Mouse (Mus musculus): ENCODE results near the gene Osbpl11.

Osbpl11 gene

GRCm38 (mm10) chr16:33244136-33244691 lies 59.3 kb downstream of the Osbpl11 start:
- DNase-seq (ENCODE audit: low spot score) = no peak

GRCm38 (mm10) chr16:33244933-33245470 lies 60.1 kb downstream of the Osbpl11 start:
- no peak for DNase-seq (ENCODE audit: low spot score)

- no peak for DNase-seq (ENCODE audit: low spot score)
These were observed 61.7 kb downstream of the Osbpl11 start for GRCm38 (mm10) chr16:33246526-33246925.

- DNase-seq (ENCODE audit: low spot score) = no peak
These were observed 62.1 kb downstream of the Osbpl11 start for GRCm38 (mm10) chr16:33247006-33247405.

- no peak for DNase-seq (ENCODE audit: low spot score)
These were observed 65.8 kb downstream of the Osbpl11 start for GRCm38 (mm10) chr16:33250651-33251120.

- DNase-seq (ENCODE audit: low spot score) = peak; percentile 90
These were observed 66.6 kb downstream of the Osbpl11 start, which contains the start of gene Snx4 for GRCm38 (mm10) chr16:33251194-33252051. TSS of gene Snx4 (plus strand) at chr16:33251442.

- DNase-seq (ENCODE audit: low spot score) = no peak
These were observed 70.7 kb downstream of the Osbpl11 start for GRCm38 (mm10) chr16:33255601-33256000.

GRCm38 (mm10) chr16:33258530-33258929 lies 73.7 kb downstream of the Osbpl11 start:
- no peak for DNase-seq (ENCODE audit: low spot score)

GRCm38 (mm10) chr16:33259824-33260223 lies 75.0 kb downstream of the Osbpl11 start:
- DNase-seq (ENCODE audit: low spot score) = no peak

GRCm38 (mm10) chr16:33260825-33261224 lies 76.0 kb downstream of the Osbpl11 start:
- no peak for DNase-seq (ENCODE audit: low spot score)

- DNase-seq (ENCODE audit: low spot score) = no peak
These were observed 76.8 kb downstream of the Osbpl11 start for GRCm38 (mm10) chr16:33261584-33262061.

- DNase-seq (ENCODE audit: low spot score) = no peak
These were observed 77.2 kb downstream of the Osbpl11 start for GRCm38 (mm10) chr16:33262096-33262495.

GRCm38 (mm10) chr16:33267616-33268253 lies 82.9 kb downstream of the Osbpl11 start:
- no peak for DNase-seq (ENCODE audit: low spot score)

- no peak for DNase-seq (ENCODE audit: low spot score)
These were observed 87.0 kb downstream of the Osbpl11 start for GRCm38 (mm10) chr16:33271824-33272223.

GRCm38 (mm10) chr16:33283079-33283478 lies 98.2 kb downstream of the Osbpl11 start:
- no peak for DNase-seq (ENCODE audit: low spot score)

GRCm38 (mm10) chr16:33288536-33288935 lies 103.7 kb downstream of the Osbpl11 start:
- DNase-seq (ENCODE audit: low spot score) = no peak

GRCm38 (mm10) chr16:33289981-33290380 lies 105.1 kb downstream of the Osbpl11 start:
- no peak for DNase-seq (ENCODE audit: low spot score)

- DNase-seq (ENCODE audit: low spot score) = no peak
These were observed 107.4 kb downstream of the Osbpl11 start for GRCm38 (mm10) chr16:33292241-33292640.
